Comparison of ENCODE assay signal across 8 mouse cellular contexts in the genomic region with DNA sequence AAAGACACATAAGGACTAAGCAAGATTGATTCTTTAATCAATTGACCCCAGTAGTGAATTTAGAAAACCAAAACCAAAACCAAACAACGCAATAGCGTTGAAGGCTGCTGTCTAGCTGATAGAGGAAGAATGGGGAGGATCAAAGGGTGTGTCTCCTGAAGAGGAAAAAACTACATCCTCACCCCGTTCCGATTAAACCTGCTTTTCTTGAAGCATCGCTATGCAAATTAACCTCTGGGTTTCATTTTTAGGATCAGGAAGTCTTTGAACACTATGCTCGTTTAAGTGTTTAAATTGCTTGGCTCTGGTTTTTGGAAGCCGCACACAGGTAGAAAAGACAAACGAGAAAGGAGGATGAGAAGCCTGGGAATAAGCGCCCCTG. TPM values are rescaled to one million over a fixed set of nuclear protein-coding genes. Genes with fewer than 3 reads are reported as not detected.
DNase-seq lines count a peak whose midpoint lies in the region; ATAC-seq and TF ChIP-seq lines count a peak whose summit lies in the region.

No protein-coding gene starts in this region.

- intact Hi-C loops in gastrocnemius, postnatal 14 days (cut with DNase I; ENCODE audit: low total_unique reads): no loop called here

- H3K4me3 ChIP-seq in heart, embryonic 16.5 days (ENCODE audit: low read length): peak overlapping the region; percentile 89
- H3K4me3 ChIP-seq in ES-Bruce4 (ENCODE audit: low read depth, low read length) (peak overlapping the region; percentile 91; the same call in 1 of the 2 replicates), macrophage (ENCODE audit: inconsistent target) (peak overlapping the region; percentile 67)

- peaks cover 9% of the 10 kb centered on the region for H3K4me1 ChIP-seq in heart, embryonic 16.5 days (ENCODE audit: control insufficient read depth, insufficient read depth, low read length)
- H3K4me1 ChIP-seq in ES-Bruce4 (ENCODE audit: control insufficient read depth, insufficient read depth, low read length): no peaks in the 10 kb centered on the region

- no peak for TF ChIP-seq POLR2A in ES-Bruce4 (IDR thresholded peaks at IDR 0.05; ENCODE audit: insufficient read depth, low read length)

- H3K27ac ChIP-seq in heart, embryonic 16.5 days (ENCODE audit: low read length): no peak overlapping the region
- H3K27ac ChIP-seq in ES-Bruce4 (ENCODE audit: insufficient read depth, low read length) (no peak overlapping the region), macrophage (no peak overlapping the region)

- DNase-seq in heart, postnatal 4 days: no peak
- no peak for DNase-seq in adrenal gland, postnatal 10 days
- DNase-seq in gastrocnemius, postnatal 14 days: no peak
- DNase-seq in ovary, postnatal 14 days (ENCODE audit: low spot score): no peak

- WGBS in heart, embryonic 16.5 days: 19% methylated on average over 9 of the region's 9 CpGs
- WGBS in macrophage (ENCODE audit: missing documents): 2% methylated on average over 9 of the region's 9 CpGs

- no peaks in the 10 kb centered on the region for H3K27me3 ChIP-seq in heart, embryonic 16.5 days (ENCODE audit: control insufficient read depth, insufficient read depth, low read length)
- H3K27me3 ChIP-seq in ES-Bruce4 (ENCODE audit: control insufficient read depth, insufficient read depth, low read length, poor library complexity, severe bottlenecking): no peaks in the 10 kb centered on the region

- ATAC-seq in heart, embryonic 16.5 days (replicated peaks; ENCODE audit: extremely low read depth, insufficient read depth, low FRiP score): no peak
- peak; percentile 31 for ATAC-seq in granulocyte monocyte progenitor cell, adult 5-6 weeks (replicated peaks; ENCODE audit: poor library complexity, severe bottlenecking)

- peaks cover 57% of the 10 kb centered on the region for H3K79me2 ChIP-seq in macrophage (ENCODE audit: inconsistent target)

- no peaks in the 10 kb centered on the region for H3K9me3 ChIP-seq in heart, embryonic 16.5 days (replicated peaks; ENCODE audit: control insufficient read depth, low read length)
- no peaks in the 10 kb centered on the region for H3K9me3 ChIP-seq in ES-Bruce4 (replicated peaks; ENCODE audit: control insufficient read depth, insufficient read depth, low read length, poor library complexity, severe bottlenecking)

- H3K9ac ChIP-seq in heart, embryonic 16.5 days (ENCODE audit: low read length): peak overlapping the region; percentile 42
- H3K9ac ChIP-seq in ES-Bruce4 (ENCODE audit: low read depth, poor library complexity, severe bottlenecking): peak overlapping the region; percentile 73; the same call in 1 of the 2 replicates

- H3K36me3 ChIP-seq in heart, embryonic 16.5 days (ENCODE audit: control insufficient read depth, insufficient read depth): no peaks in the 10 kb centered on the region
- H3K36me3 ChIP-seq in ES-Bruce4 (ENCODE audit: control insufficient read depth, insufficient read depth, low read length, poor library complexity, severe bottlenecking) (no peaks in the 10 kb centered on the region), macrophage (ENCODE audit: inconsistent target) (peaks cover 7% of the 10 kb centered on the region; the same call in 1 of the 2 replicates)

- no peak for TF ChIP-seq EP300 in ES-Bruce4 (IDR thresholded peaks at IDR 0.05; ENCODE audit: insufficient read depth, low read depth, low read length)

- no peak for TF ChIP-seq CTCF in ES-Bruce4 (IDR thresholded peaks at IDR 0.05; ENCODE audit: low read depth, low read length)

- peak overlapping the region; percentile 95 for H3K4me2 ChIP-seq in heart, embryonic 16.5 days (ENCODE audit: low read depth, low read length)

RNA-seq across cellular contexts. Expression of gene Tmem50b, which starts 1.2 kb away (rescaled TPM):
- polyA plus RNA-seq in heart, embryonic 16.5 days (2015; fragmentation: Nextera tagmentation; extraction: Ambion mirVana): 67.4 and 74.5 TPM in 2 replicates
- total RNA-seq in heart, postnatal 4 days (2021): 10 to 100 TPM; 38.9 to 40.9 TPM
- polyA plus RNA-seq in ES-Bruce4 (2011; ENCODE audit: insufficient read depth, insufficient read length, low read depth, missing spikeins): 27.2 and 30.9 TPM in 2 replicates
- 56.8 and 64.9 TPM in 2 replicates for total RNA-seq in granulocyte monocyte progenitor cell, adult 5-6 weeks (2014; fragmentation: Nextera tagmentation)
- total RNA-seq in granulocyte monocyte progenitor cell, adult 5-6 weeks (2017): 38.5 and 41.1 TPM in 2 replicates
- total RNA-seq in macrophage (2018; cell fraction: chromatin; rRNA removed): 10 to 100 TPM in 4 of 26 experiments, 1 to 10 TPM in 22; 2.1 to 25.5 (median 6.7) TPM
- total RNA-seq in macrophage (2018; cell fraction: cytosol; rRNA removed): 10 to 100 TPM; 18.3 to 42.3 (median 27.8) TPM
- 10 to 100 TPM; 11.6 to 43.2 (median 22.6) TPM for total RNA-seq in macrophage (2018; cell fraction: nucleus; rRNA removed)
- 30.7 to 45.3 TPM (median 34.4 TPM) in 3 replicates for polyA plus RNA-seq in macrophage (2018)
- total RNA-seq in adrenal gland, postnatal 10 days (2021): 10 to 100 TPM; 33.8 to 38.3 TPM
- 10 to 100 TPM; 16.0 to 16.9 TPM for total RNA-seq in gastrocnemius, postnatal 14 days (2021)

RNA-seq across cellular contexts. Expression of gene Dnajc28, which starts 22.4 kb away (rescaled TPM):
- polyA plus RNA-seq in heart, embryonic 16.5 days (2015; fragmentation: Nextera tagmentation; extraction: Ambion mirVana): 6.0 and 6.6 TPM in 2 replicates
- total RNA-seq in heart, postnatal 4 days (2021): 1 to 10 TPM; 4.5 to 5.7 TPM
- polyA plus RNA-seq in ES-Bruce4 (2011; ENCODE audit: insufficient read depth, insufficient read length, low read depth, missing spikeins): 2.5 and 4.9 TPM in 2 replicates
- total RNA-seq in granulocyte monocyte progenitor cell, adult 5-6 weeks (2014; fragmentation: Nextera tagmentation): 2.4 and 2.8 TPM in 2 replicates
- 6.1 and 9.2 TPM in 2 replicates for total RNA-seq in granulocyte monocyte progenitor cell, adult 5-6 weeks (2017)
- 1 to 10 TPM in 9 of 26 experiments, under 1 TPM in 10, not detected in 7; 0.22 to 6.6 (median 0.96) TPM for total RNA-seq in macrophage (2018; cell fraction: chromatin; rRNA removed)
- total RNA-seq in macrophage (2018; cell fraction: cytosol; rRNA removed): 1 to 10 TPM in 19 of 26 experiments, under 1 TPM in 7; 0.29 to 5.9 (median 1.6) TPM
- 1 to 10 TPM in 11 of 26 experiments, under 1 TPM in 15; 0.18 to 9.5 (median 0.78) TPM for total RNA-seq in macrophage (2018; cell fraction: nucleus; rRNA removed)
- polyA plus RNA-seq in macrophage (2018): 1.9 to 6.9 TPM (median 5.2 TPM) in 3 replicates
- total RNA-seq in adrenal gland, postnatal 10 days (2021): 10 to 100 TPM; 10.9 to 15.4 TPM
- 1 to 10 TPM; 6.6 to 8.5 TPM for total RNA-seq in gastrocnemius, postnatal 14 days (2021)

RNA-seq across cellular contexts. Expression of gene Ifngr2, which starts 49.5 kb away (rescaled TPM):
- polyA plus RNA-seq in heart, embryonic 16.5 days (2015; fragmentation: Nextera tagmentation; extraction: Ambion mirVana): 134 and 141 TPM in 2 replicates
- total RNA-seq in heart, postnatal 4 days (2021): 10 to 100 TPM; 87.1 to 89.9 TPM
- polyA plus RNA-seq in ES-Bruce4 (2011; ENCODE audit: insufficient read depth, insufficient read length, low read depth, missing spikeins) (5.0 and 8.9 TPM in 2 replicates), macrophage (2018) (53.8 to 84.8 TPM (median 83.9 TPM) in 3 replicates)
- 29.2 TPM in 2 replicates for total RNA-seq in granulocyte monocyte progenitor cell, adult 5-6 weeks (2014; fragmentation: Nextera tagmentation)
- 12.8 and 13.0 TPM in 2 replicates for total RNA-seq in granulocyte monocyte progenitor cell, adult 5-6 weeks (2017)
- total RNA-seq in macrophage (2018; cell fraction: chromatin; rRNA removed): 10 to 100 TPM; 29.9 to 65.9 (median 45.2) TPM
- 100 to 1,000 TPM in 21 of 26 experiments, 10 to 100 TPM in 5; 91.2 to 131 (median 118) TPM for total RNA-seq in macrophage (2018; cell fraction: cytosol; rRNA removed)
- total RNA-seq in macrophage (2018; cell fraction: nucleus; rRNA removed): 100 to 1,000 TPM in 3 of 26 experiments, 10 to 100 TPM in 23; 53.5 to 110 (median 76.6) TPM
- 10 to 100 TPM; 27.5 to 31.9 TPM for total RNA-seq in adrenal gland, postnatal 10 days (2021)
- 10 to 100 TPM; 51.4 to 54.4 TPM for total RNA-seq in gastrocnemius, postnatal 14 days (2021)

RNA-seq across cellular contexts. Expression of gene Gart, which starts 50.4 kb away (rescaled TPM):
- 74.9 and 86.8 TPM in 2 replicates for polyA plus RNA-seq in heart, embryonic 16.5 days (2015; fragmentation: Nextera tagmentation; extraction: Ambion mirVana)
- total RNA-seq in heart, postnatal 4 days (2021): 10 to 100 TPM; 71.2 to 77.2 TPM
- polyA plus RNA-seq in ES-Bruce4 (2011; ENCODE audit: insufficient read depth, insufficient read length, low read depth, missing spikeins) (283 and 292 TPM in 2 replicates), macrophage (2018) (25.7 to 72.6 TPM (median 28.7 TPM) in 3 replicates)
- total RNA-seq in granulocyte monocyte progenitor cell, adult 5-6 weeks (2014; fragmentation: Nextera tagmentation): 169 and 244 TPM in 2 replicates
- 443 and 453 TPM in 2 replicates for total RNA-seq in granulocyte monocyte progenitor cell, adult 5-6 weeks (2017)
- total RNA-seq in macrophage (2018; cell fraction: chromatin; rRNA removed): 10 to 100 TPM in 24 of 26 experiments, 1 to 10 TPM in 2; 4.2 to 55.6 (median 24.0) TPM
- 10 to 100 TPM; 20.1 to 46.3 (median 32.6) TPM for total RNA-seq in macrophage (2018; cell fraction: cytosol; rRNA removed)
- total RNA-seq in macrophage (2018; cell fraction: nucleus; rRNA removed): 10 to 100 TPM; 12.5 to 83.1 (median 29.6) TPM
- total RNA-seq in adrenal gland, postnatal 10 days (2021): 10 to 100 TPM; 93.3 to 94.2 TPM
- 10 to 100 TPM; 45.2 to 54.1 TPM for total RNA-seq in gastrocnemius, postnatal 14 days (2021)

RNA-seq across cellular contexts. Expression of gene Son, which starts 50.9 kb away (rescaled TPM):
- polyA plus RNA-seq in heart, embryonic 16.5 days (2015; fragmentation: Nextera tagmentation; extraction: Ambion mirVana): 77.4 and 81.7 TPM in 2 replicates
- 100 to 1,000 TPM; 234 to 236 TPM for total RNA-seq in heart, postnatal 4 days (2021)
- polyA plus RNA-seq in ES-Bruce4 (2011; ENCODE audit: insufficient read depth, insufficient read length, low read depth, missing spikeins): 174 and 192 TPM in 2 replicates
- total RNA-seq in granulocyte monocyte progenitor cell, adult 5-6 weeks (2014; fragmentation: Nextera tagmentation): 326 and 356 TPM in 2 replicates
- total RNA-seq in granulocyte monocyte progenitor cell, adult 5-6 weeks (2017): 242 and 285 TPM in 2 replicates
- total RNA-seq in macrophage (2018; cell fraction: chromatin; rRNA removed): 1,000 to 10,000 TPM; 1,105 to 1,850 (median 1,369) TPM
- total RNA-seq in macrophage (2018; cell fraction: cytosol; rRNA removed): 100 to 1,000 TPM; 104 to 207 (median 153) TPM
- total RNA-seq in macrophage (2018; cell fraction: nucleus; rRNA removed): 100 to 1,000 TPM; 611 to 930 (median 720) TPM
- polyA plus RNA-seq in macrophage (2018): 164 to 188 TPM (median 188 TPM) in 3 replicates
- total RNA-seq in adrenal gland, postnatal 10 days (2021): 100 to 1,000 TPM; 169 to 238 TPM
- total RNA-seq in gastrocnemius, postnatal 14 days (2021): 10 to 100 TPM; 95.5 to 96.9 TPM
